Mouse (Mus musculus) embryonic facial prominence, embryonic 11.5 days (tissue): ENCODE results near the gene Rab11fip3. TPM values are rescaled to one million over a fixed set of nuclear protein-coding genes. Genes with fewer than 3 reads are reported as not detected.

Source experiments
- ATAC-seq: fragments of 200-750 bp; cut with Nextera tagmentation; replicated peaks from 2 replicates; pipeline ENCODE4 v1.8.0; 2017; ENCODE audit warnings: low read depth; ENCODE audit not compliant: insufficient number of reproducible peaks, low FRiP score, low TSS enrichment
- DNase-seq: peaks from one replicate; pipeline ENCODE4 v3.0.0-alpha.2; 2015; ENCODE audit warnings: low spot score
- H3K27ac ChIP-seq: fragments of 300-500 bp; sonication (generic); replicated peaks from 2 replicates; pipeline ENCODE4 v1.5.1; 2014; ENCODE audit warnings: mild to moderate bottlenecking, low read depth, low read length, control low read depth
- H3K27me3 ChIP-seq: fragments of 300-500 bp; sonication (generic); 2 replicates; pipeline ENCODE4 v1.6.1; 2014; ENCODE audit warnings: mild to moderate bottlenecking, low read length, moderate library complexity, mixed read lengths; ENCODE audit not compliant: control insufficient read depth, insufficient read depth
- H3K36me3 ChIP-seq: fragments of 300-500 bp; sonication (generic); replicated peaks from 2 replicates; pipeline ENCODE4 v1.6.1; 2014; ENCODE audit warnings: low read depth, mild to moderate bottlenecking, low read length, moderate library complexity, mixed read lengths; ENCODE audit not compliant: control insufficient read depth, insufficient read depth
- H3K4me1 ChIP-seq: fragments of 300-500 bp; sonication (generic); 2 replicates; pipeline ENCODE4 v1.6.1; 2014; ENCODE audit warnings: low read length, mixed read lengths; ENCODE audit not compliant: control insufficient read depth, insufficient read depth
- H3K4me2 ChIP-seq: fragments of 300-500 bp; sonication (generic); 2 replicates; pipeline ENCODE4 v1.6.1; 2014; ENCODE audit warnings: low read depth, mild to moderate bottlenecking, control low read depth, low read length, moderate library complexity
- H3K4me3 ChIP-seq: fragments of 300-500 bp; sonication (generic); 2 replicates; pipeline ENCODE4 v1.5.1; 2014; ENCODE audit warnings: low read depth, low read length, control low read depth
- H3K9ac ChIP-seq: fragments of 300-500 bp; sonication (generic); replicated peaks from 2 replicates; pipeline ENCODE4 v1.6.1; 2014; ENCODE audit warnings: mild to moderate bottlenecking, control low read depth, low read length
- H3K9me3 ChIP-seq: fragments of 300-500 bp; sonication (generic); replicated peaks from 2 replicates; pipeline ENCODE4 v1.6.1; 2016; ENCODE audit warnings: mild to moderate bottlenecking, low read length, inconsistent platforms, mixed read lengths; ENCODE audit not compliant: control insufficient read depth
- WGBS: fragments of 180-500 bp; shearing (Covaris S2); extraction: QIAGEN DNeasy Blood & Tissue Kit; methylation state at CpG from one replicate; pipeline ENCODE4 v1.1.7; 2014; 5-methylcytosine and 5-hydroxymethylcytosine counted together
- polyA plus RNA-seq: library from polyadenylated mRNA; unstranded; fragments of >200 nt; fragmentation: Nextera tagmentation; extraction: Ambion mirVana; gene quantifications from 2 replicates; pipeline ENCODE4 v1.2.1, GENCODE M21; 2014

The Rab11fip3 gene
- polyA plus RNA-seq, 1 experiment from 2014 or later = 12.9 TPM

GRCm38 (mm10) chr17:25962413-25962905 lies 106.9 kb downstream of the Rab11fip3 start:
- ATAC-seq (no peak), DNase-seq (no peak)
- H3K36me3 ChIP-seq = peaks cover 2% of the 10 kb centered on the region; the same call in 1 of the 2 replicates
- no peak overlapping the region for H3K4me3 ChIP-seq
- H3K4me1 ChIP-seq = no peaks in the 10 kb centered on the region
- no peak overlapping the region for H3K9ac ChIP-seq
- no peaks in the 10 kb centered on the region for H3K9me3 ChIP-seq
- H3K4me2 ChIP-seq = no peak overlapping the region
- H3K27ac ChIP-seq = no peak overlapping the region
- WGBS = 90% methylated on average over 7 of the region's 7 CpGs
- H3K27me3 ChIP-seq = no peaks in the 10 kb centered on the region

- H3K4me3 ChIP-seq = no peak overlapping the region
- no peak overlapping the region for H3K4me2 ChIP-seq
- H3K9ac ChIP-seq = no peak overlapping the region
- WGBS = 95% methylated on average over 5 of the region's 5 CpGs
- H3K27ac ChIP-seq = no peak overlapping the region
- ATAC-seq (no peak), DNase-seq (no peak)
- H3K4me1 ChIP-seq = no peaks in the 10 kb centered on the region
- H3K27me3 ChIP-seq = no peaks in the 10 kb centered on the region
- no peaks in the 10 kb centered on the region for H3K9me3 ChIP-seq
- peaks cover 2% of the 10 kb centered on the region; the same call in 1 of the 2 replicates for H3K36me3 ChIP-seq
These were observed 107.8 kb downstream of the Rab11fip3 start for GRCm38 (mm10) chr17:25961566-25961965.

- H3K36me3 ChIP-seq = peaks cover 2% of the 10 kb centered on the region; the same call in 1 of the 2 replicates
- DNase-seq (no peak), ATAC-seq (no peak)
- H3K27me3 ChIP-seq = no peaks in the 10 kb centered on the region
- no peak overlapping the region for H3K9ac ChIP-seq
- no peaks in the 10 kb centered on the region for H3K9me3 ChIP-seq
- no peak overlapping the region for H3K27ac ChIP-seq
- no peak overlapping the region for H3K4me2 ChIP-seq
- 93% methylated on average over 23 of the region's 23 CpGs for WGBS
- H3K4me1 ChIP-seq = no peaks in the 10 kb centered on the region
- H3K4me3 ChIP-seq = no peak overlapping the region
These were observed 109.5 kb downstream of the Rab11fip3 start for GRCm38 (mm10) chr17:25959630-25960467.

- DNase-seq (no peak), ATAC-seq (no peak)
- WGBS = 95% methylated on average over 11 of the region's 11 CpGs
- Histone ChIP-seq H3K4me3 (no peak overlapping the region), H3K9ac (no peak overlapping the region), H3K27me3 (no peaks in the 10 kb centered on the region), H3K36me3 (peaks cover under 1% of the 10 kb centered on the region; the same call in 1 of the 2 replicates), H3K9me3 (no peaks in the 10 kb centered on the region), H3K4me1 (no peaks in the 10 kb centered on the region), H3K27ac (no peak overlapping the region), H3K4me2 (no peak overlapping the region)
These were observed 110.4 kb downstream of the Rab11fip3 start for GRCm38 (mm10) chr17:25958771-25959494.

- Histone ChIP-seq H3K4me1 (no peaks in the 10 kb centered on the region), H3K36me3 (no peaks in the 10 kb centered on the region), H3K27ac (no peak overlapping the region), H3K4me3 (no peak overlapping the region), H3K9me3 (no peaks in the 10 kb centered on the region), H3K4me2 (no peak overlapping the region), H3K9ac (no peak overlapping the region; the same call in 1 of the 2 replicates), H3K27me3 (peaks cover 10% of the 10 kb centered on the region)
- no peak for DNase-seq
- ATAC-seq = no peak
- WGBS = 81% methylated on average over 14 of the region's 14 CpGs
These were observed 111.7 kb downstream of the Rab11fip3 start for GRCm38 (mm10) chr17:25957586-25958051.

- no peak overlapping the region for H3K4me3 ChIP-seq
- H3K4me1 ChIP-seq = peaks cover 3% of the 10 kb centered on the region; the same call in 1 of the 2 replicates
- ATAC-seq (no peak), DNase-seq (no peak)
- no peak overlapping the region for H3K27ac ChIP-seq
- H3K36me3 ChIP-seq = no peaks in the 10 kb centered on the region
- no peak overlapping the region for H3K9ac ChIP-seq
- H3K4me2 ChIP-seq = no peak overlapping the region
- 77% methylated on average over 7 of the region's 7 CpGs for WGBS
- peaks cover 20% of the 10 kb centered on the region for H3K27me3 ChIP-seq
- no peaks in the 10 kb centered on the region for H3K9me3 ChIP-seq
These were observed 112.7 kb downstream of the Rab11fip3 start for GRCm38 (mm10) chr17:25956631-25957030.

- no peaks in the 10 kb centered on the region for H3K9me3 ChIP-seq
- no peaks in the 10 kb centered on the region for H3K36me3 ChIP-seq
- H3K27me3 ChIP-seq = peaks cover 24% of the 10 kb centered on the region
- peaks cover 6% of the 10 kb centered on the region; the same call in 1 of the 2 replicates for H3K4me1 ChIP-seq
- ATAC-seq (no peak), DNase-seq (no peak)
- no peak overlapping the region for H3K27ac ChIP-seq
- H3K9ac ChIP-seq = no peak overlapping the region
- H3K4me3 ChIP-seq = no peak overlapping the region
- no peak overlapping the region for H3K4me2 ChIP-seq
- 58% methylated on average over 7 of the region's 7 CpGs for WGBS
These were observed 113.2 kb downstream of the Rab11fip3 start for GRCm38 (mm10) chr17:25956201-25956600.
